Mouse (Mus musculus): Measurements from ENCODE around the gene Musk. TPM values are rescaled to one million over a fixed set of nuclear protein-coding genes. Genes with fewer than 3 reads are reported as not detected.
"Not testable (repeated sequence)": the region's sequence is repeated elsewhere in the genome, so short reads cannot be mapped to it uniquely, and the experiment has no call there.

Gene Musk
- polyA plus RNA-seq (2015; fragmentation: Nextera tagmentation; extraction: Ambion mirVana) = not detected in 2 replicates

GRCm38 (mm10) chr4:58285687-58286086 lies at the start of gene Musk:
Musk (plus strand) TSS chr4:58285960.
- H3K36me3 ChIP-seq (ENCODE audit: control insufficient read depth, insufficient read depth) = no peaks in the 10 kb centered on the region
- no peak within 1 kb of the TSS for H3K4me3 ChIP-seq (replicated peaks; ENCODE audit: low read length)
- H3K27ac ChIP-seq (ENCODE audit: low read length) = no peak within 1 kb of the TSS
- H3K9ac ChIP-seq (replicated peaks; ENCODE audit: low read depth, low read length) = no peak within 1 kb of the TSS
- no peaks in the 10 kb centered on the region for H3K27me3 ChIP-seq (replicated peaks; ENCODE audit: control insufficient read depth, insufficient read depth, low read length)
- no peaks in the 10 kb centered on the region for H3K9me3 ChIP-seq (ENCODE audit: control insufficient read depth, low read length)
- no peaks in the 10 kb centered on the region for H3K4me1 ChIP-seq (replicated peaks; ENCODE audit: control insufficient read depth, insufficient read depth, low read length)
- no peak within 1 kb of the TSS for H3K4me2 ChIP-seq (ENCODE audit: low read length)
- 61% methylated on average over 11 of the region's 11 CpGs for WGBS
- no peak for ATAC-seq

GRCm38 (mm10) chr4:58240416-58240815 lies 45.3 kb upstream of the Musk start:
- Histone ChIP-seq H3K4me1 (replicated peaks; ENCODE audit: control insufficient read depth, insufficient read depth, low read length) (no peaks in the 10 kb centered on the region), H3K4me2 (ENCODE audit: low read length) (no peak overlapping the region), H3K9ac (replicated peaks; ENCODE audit: low read depth, low read length) (no peak overlapping the region), H3K4me3 (replicated peaks; ENCODE audit: low read length) (no peak overlapping the region), H3K36me3 (ENCODE audit: control insufficient read depth, insufficient read depth) (no peaks in the 10 kb centered on the region), H3K9me3 (ENCODE audit: control insufficient read depth, low read length) (no peaks in the 10 kb centered on the region), H3K27me3 (replicated peaks; ENCODE audit: control insufficient read depth, insufficient read depth, low read length) (no peaks in the 10 kb centered on the region), H3K27ac (ENCODE audit: low read length) (no peak overlapping the region)
- WGBS = 85% methylated on average over 7 of the region's 7 CpGs
- no peak for ATAC-seq

- Histone ChIP-seq H3K36me3 (ENCODE audit: control insufficient read depth, insufficient read depth) (no peaks in the 10 kb centered on the region), H3K27ac (ENCODE audit: low read length) (no peak overlapping the region), H3K4me2 (ENCODE audit: low read length) (no peak overlapping the region), H3K4me3 (replicated peaks; ENCODE audit: low read length) (no peak overlapping the region), H3K9me3 (ENCODE audit: control insufficient read depth, low read length) (no peaks in the 10 kb centered on the region), H3K4me1 (replicated peaks; ENCODE audit: control insufficient read depth, insufficient read depth, low read length) (no peaks in the 10 kb centered on the region), H3K27me3 (replicated peaks; ENCODE audit: control insufficient read depth, insufficient read depth, low read length) (no peaks in the 10 kb centered on the region), H3K9ac (replicated peaks; ENCODE audit: low read depth, low read length) (no peak overlapping the region)
- no peak for ATAC-seq
- WGBS = 100% methylated on average over 1 of the region's 1 CpGs
Measured at GRCm38 (mm10) chr4:58245544-58245943, 40.2 kb upstream of the Musk start.

- Histone ChIP-seq H3K4me1 (replicated peaks; ENCODE audit: control insufficient read depth, insufficient read depth, low read length) (no peaks in the 10 kb centered on the region), H3K9ac (replicated peaks; ENCODE audit: low read depth, low read length) (no peak overlapping the region), H3K27ac (ENCODE audit: low read length) (no peak overlapping the region), H3K9me3 (ENCODE audit: control insufficient read depth, low read length) (no peaks in the 10 kb centered on the region), H3K27me3 (replicated peaks; ENCODE audit: control insufficient read depth, insufficient read depth, low read length) (no peaks in the 10 kb centered on the region), H3K36me3 (ENCODE audit: control insufficient read depth, insufficient read depth) (no peaks in the 10 kb centered on the region), H3K4me2 (ENCODE audit: low read length) (no peak overlapping the region), H3K4me3 (replicated peaks; ENCODE audit: low read length) (no peak overlapping the region)
- 78% methylated on average over 3 of the region's 3 CpGs for WGBS
- no peak for ATAC-seq
Measured at GRCm38 (mm10) chr4:58252381-58252780, 33.4 kb upstream of the Musk start.

GRCm38 (mm10) chr4:58253410-58253809 lies 32.4 kb upstream of the Musk start:
- Histone ChIP-seq H3K4me3 (replicated peaks; ENCODE audit: low read length) (no peak overlapping the region), H3K9me3 (ENCODE audit: control insufficient read depth, low read length) (no peaks in the 10 kb centered on the region), H3K27ac (ENCODE audit: low read length) (no peak overlapping the region), H3K36me3 (ENCODE audit: control insufficient read depth, insufficient read depth) (no peaks in the 10 kb centered on the region), H3K4me2 (ENCODE audit: low read length) (no peak overlapping the region), H3K4me1 (replicated peaks; ENCODE audit: control insufficient read depth, insufficient read depth, low read length) (no peaks in the 10 kb centered on the region), H3K9ac (replicated peaks; ENCODE audit: low read depth, low read length) (no peak overlapping the region), H3K27me3 (replicated peaks; ENCODE audit: control insufficient read depth, insufficient read depth, low read length) (no peaks in the 10 kb centered on the region)
- 39% methylated on average over 5 of the region's 5 CpGs for WGBS
- ATAC-seq = peak; percentile 38; the same call in 1 of the 2 replicates

GRCm38 (mm10) chr4:58260767-58261166 lies 25.0 kb upstream of the Musk start:
- not testable (repeated sequence) for H3K27ac ChIP-seq (ENCODE audit: low read length); H3K9ac ChIP-seq (replicated peaks; ENCODE audit: low read depth, low read length); H3K4me3 ChIP-seq (replicated peaks; ENCODE audit: low read length); H3K4me1 ChIP-seq (replicated peaks; ENCODE audit: control insufficient read depth, insufficient read depth, low read length); H3K4me2 ChIP-seq (ENCODE audit: low read length); H3K27me3 ChIP-seq (replicated peaks; ENCODE audit: control insufficient read depth, insufficient read depth, low read length); H3K36me3 ChIP-seq (ENCODE audit: control insufficient read depth, insufficient read depth); ATAC-seq; H3K9me3 ChIP-seq (ENCODE audit: control insufficient read depth, low read length)
- 95% methylated on average over 21 of the region's 21 CpGs for WGBS

- H3K27me3 ChIP-seq (replicated peaks; ENCODE audit: control insufficient read depth, insufficient read depth, low read length) = no peaks in the 10 kb centered on the region
- no peak overlapping the region for H3K27ac ChIP-seq (ENCODE audit: low read length)
- H3K36me3 ChIP-seq (ENCODE audit: control insufficient read depth, insufficient read depth) = no peaks in the 10 kb centered on the region
- H3K4me1 ChIP-seq (replicated peaks; ENCODE audit: control insufficient read depth, insufficient read depth, low read length) = no peaks in the 10 kb centered on the region
- no peak overlapping the region for H3K4me2 ChIP-seq (ENCODE audit: low read length)
- no peak overlapping the region for H3K4me3 ChIP-seq (replicated peaks; ENCODE audit: low read length)
- peak; percentile 62; the same call in 1 of the 2 replicates for ATAC-seq
- no peak overlapping the region for H3K9ac ChIP-seq (replicated peaks; ENCODE audit: low read depth, low read length)
- WGBS = 53% methylated on average over 7 of the region's 7 CpGs
- H3K9me3 ChIP-seq (ENCODE audit: control insufficient read depth, low read length) = no peaks in the 10 kb centered on the region
Measured at GRCm38 (mm10) chr4:58266294-58266693, 19.5 kb upstream of the Musk start.

- Histone ChIP-seq H3K4me2 (ENCODE audit: low read length) (no peak overlapping the region), H3K9me3 (ENCODE audit: control insufficient read depth, low read length) (no peaks in the 10 kb centered on the region), H3K36me3 (ENCODE audit: control insufficient read depth, insufficient read depth) (no peaks in the 10 kb centered on the region), H3K4me3 (replicated peaks; ENCODE audit: low read length) (no peak overlapping the region), H3K9ac (replicated peaks; ENCODE audit: low read depth, low read length) (no peak overlapping the region), H3K4me1 (replicated peaks; ENCODE audit: control insufficient read depth, insufficient read depth, low read length) (no peaks in the 10 kb centered on the region), H3K27me3 (replicated peaks; ENCODE audit: control insufficient read depth, insufficient read depth, low read length) (no peaks in the 10 kb centered on the region), H3K27ac (ENCODE audit: low read length) (no peak overlapping the region)
- WGBS = 88% methylated on average over 4 of the region's 4 CpGs
- ATAC-seq = no peak
Measured at GRCm38 (mm10) chr4:58268897-58269542, 16.7 kb upstream of the Musk start.

GRCm38 (mm10) chr4:58269961-58270360 lies 15.8 kb upstream of the Musk start:
- ATAC-seq = no peak
- 96% methylated on average over 2 of the region's 2 CpGs for WGBS

GRCm38 (mm10) chr4:58270956-58271355 lies 14.8 kb upstream of the Musk start:
- Histone ChIP-seq H3K9ac (replicated peaks; ENCODE audit: low read depth, low read length) (no peak overlapping the region), H3K27me3 (replicated peaks; ENCODE audit: control insufficient read depth, insufficient read depth, low read length) (no peaks in the 10 kb centered on the region), H3K4me2 (ENCODE audit: low read length) (no peak overlapping the region), H3K4me3 (replicated peaks; ENCODE audit: low read length) (no peak overlapping the region), H3K36me3 (ENCODE audit: control insufficient read depth, insufficient read depth) (no peaks in the 10 kb centered on the region), H3K27ac (ENCODE audit: low read length) (no peak overlapping the region), H3K9me3 (ENCODE audit: control insufficient read depth, low read length) (no peaks in the 10 kb centered on the region), H3K4me1 (replicated peaks; ENCODE audit: control insufficient read depth, insufficient read depth, low read length) (no peaks in the 10 kb centered on the region)
- WGBS = 95% methylated on average over 1 of the region's 1 CpGs
- no peak for ATAC-seq

More at GRCm38 (mm10) chr4:58269961-58270360, 15.8 kb upstream of the Musk start:
- no peaks in the 10 kb centered on the region for H3K36me3 ChIP-seq (ENCODE audit: control insufficient read depth, insufficient read depth)
- H3K4me3 ChIP-seq (replicated peaks; ENCODE audit: low read length) = no peak overlapping the region
- no peak overlapping the region for H3K27ac ChIP-seq (ENCODE audit: low read length)
- H3K4me2 ChIP-seq (ENCODE audit: low read length) = no peak overlapping the region
- H3K27me3 ChIP-seq (replicated peaks; ENCODE audit: control insufficient read depth, insufficient read depth, low read length) = no peaks in the 10 kb centered on the region
- H3K9ac ChIP-seq (replicated peaks; ENCODE audit: low read depth, low read length) = no peak overlapping the region
- H3K4me1 ChIP-seq (replicated peaks; ENCODE audit: control insufficient read depth, insufficient read depth, low read length) = no peaks in the 10 kb centered on the region
- H3K9me3 ChIP-seq (ENCODE audit: control insufficient read depth, low read length) = no peaks in the 10 kb centered on the region
